Mouse (Mus musculus): Measurements from ENCODE around the gene Cacna1c.

DNA sequence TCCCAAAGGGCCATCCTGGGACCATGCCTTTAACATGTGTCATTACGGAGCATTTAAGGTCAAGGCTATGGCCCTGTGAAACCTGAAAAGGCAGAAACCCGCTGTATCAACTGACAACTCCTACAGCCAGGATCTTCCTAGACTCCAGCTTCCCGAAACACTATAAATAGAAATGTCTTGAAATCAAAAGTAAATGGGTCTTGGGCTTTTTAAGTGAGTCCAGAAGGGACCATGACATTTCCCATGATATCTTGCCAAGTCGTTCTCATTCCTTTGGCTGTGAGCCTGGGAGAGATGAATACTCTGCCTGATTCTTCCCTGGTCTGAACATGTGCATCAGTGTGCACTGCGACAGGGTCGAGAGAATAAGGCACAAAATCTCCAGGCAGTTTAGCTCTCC lies 158.4 kb downstream of the Cacna1c start:
- no peak for TF ChIP-seq CTCF (IDR thresholded peaks at IDR 0.05; ENCODE audit: borderline replicate concordance, extremely low read depth, insufficient read depth, insufficient read length)
- TF ChIP-seq POLR2A (IDR thresholded peaks at IDR 0.05; ENCODE audit: borderline replicate concordance, extremely low read depth, insufficient read depth, insufficient read length, poor library complexity, severe bottlenecking), result no peak
